ENCODE assay signal across 15 mouse cellular contexts in genomic region chr3:55531204-55532044, GRCm38 (mm10). TPM values are rescaled to one million over a fixed set of nuclear protein-coding genes. Genes with fewer than 3 reads are reported as not detected.
A peak's percentile ranks its signal among the peaks of the same experiment; 100 is the strongest.
DNase-seq lines count a peak whose midpoint lies in the region; ATAC-seq and TF ChIP-seq lines count a peak whose summit lies in the region.
"Had no signal": no experiment of that assay in that cellular context is flagged by ENCODE, and none has a peak within 500 bp of the region (broad histone marks: within the 10 kb centered on the region; RNA-seq: fewer than 3 reads in every experiment).

No protein-coding gene starts in this region.

- no peak overlapping the region for H3K4me3 ChIP-seq in forebrain, embryonic 13.5 days
- H3K4me3 ChIP-seq in forebrain, embryonic 10.5 days = no peak overlapping the region
- H3K4me3 ChIP-seq in heart, postnatal 0 days (ENCODE audit: low read depth, low read length) = no peak overlapping the region

- H3K36me3 ChIP-seq in forebrain, embryonic 13.5 days (ENCODE audit: poor library complexity, severe bottlenecking) = no peaks in the 10 kb centered on the region
- no peaks in the 10 kb centered on the region for H3K36me3 ChIP-seq in forebrain, embryonic 10.5 days (replicated peaks)
- no peaks in the 10 kb centered on the region for H3K36me3 ChIP-seq in heart, postnatal 0 days (replicated peaks; ENCODE audit: control insufficient read depth, insufficient read depth, low read length)
- H3K36me3 ChIP-seq: G1E had no signal

- no peak for DNase-seq in forebrain, embryonic 10.5 days (ENCODE audit: extremely low spot score, low spot score)
- DNase-seq in heart, postnatal 0 days (ENCODE audit: low spot score) = no peak
- DNase-seq in heart, postnatal 4 days = no peak
- peak; percentile 1 for DNase-seq in thymus, postnatal 25 days
- DNase-seq in thymus, postnatal 10 days (ENCODE audit: low spot score in 2 of 2) = no peak
- no peak for DNase-seq in testis, postnatal 10 days (ENCODE audit: low spot score)
- no peak for DNase-seq in right cerebral cortex, adult 18-20 months
- DNase-seq: kidney, adult 8-10 months; liver; lung, postnatal 14 days had no signal

- TF ChIP-seq EP300 in heart, postnatal 0 days (IDR thresholded peaks at IDR 0.05; ENCODE audit: low read depth) = no peak

- no peak overlapping the region for H3K9ac ChIP-seq in forebrain, embryonic 13.5 days
- no peak overlapping the region for H3K9ac ChIP-seq in heart, postnatal 0 days (replicated peaks; ENCODE audit: low read depth, low read length)

- no peaks in the 10 kb centered on the region for H3K27me3 ChIP-seq in forebrain, embryonic 13.5 days
- H3K27me3 ChIP-seq in forebrain, embryonic 10.5 days (ENCODE audit: poor library complexity, severe bottlenecking) = no peaks in the 10 kb centered on the region
- H3K27me3 ChIP-seq in heart, postnatal 0 days (ENCODE audit: control insufficient read depth, insufficient read depth, low read length) = no peaks in the 10 kb centered on the region

- H3K27ac ChIP-seq in forebrain, embryonic 13.5 days = no peak overlapping the region
- H3K27ac ChIP-seq in forebrain, embryonic 10.5 days = no peak overlapping the region
- H3K27ac ChIP-seq in heart, postnatal 0 days (ENCODE audit: low read depth) = no peak overlapping the region

- no peaks in the 10 kb centered on the region for H3K9me3 ChIP-seq in forebrain, embryonic 13.5 days (replicated peaks)
- H3K9me3 ChIP-seq in forebrain, embryonic 10.5 days = no peaks in the 10 kb centered on the region
- no peaks in the 10 kb centered on the region for H3K9me3 ChIP-seq in heart, postnatal 0 days (replicated peaks; ENCODE audit: control insufficient read depth, low read length)

- H3K4me1 ChIP-seq in forebrain, embryonic 13.5 days = peaks cover 11% of the 10 kb centered on the region; the same call in 1 of the 2 replicates
- peaks cover 43% of the 10 kb centered on the region for H3K4me1 ChIP-seq in forebrain, embryonic 10.5 days
- H3K4me1 ChIP-seq in heart, postnatal 0 days (ENCODE audit: control insufficient read depth, insufficient read depth) = no peaks in the 10 kb centered on the region

- H3K4me2 ChIP-seq in forebrain, embryonic 13.5 days = no peak overlapping the region
- peak overlapping the region; percentile 36 for H3K4me2 ChIP-seq in heart, postnatal 0 days (ENCODE audit: low read depth, low read length)

- TF ChIP-seq CTCF in heart, postnatal 0 days (IDR thresholded peaks at IDR 0.05; ENCODE audit: low read depth) = no peak

- ATAC-seq in forebrain, embryonic 13.5 days = 0 out of 2 replicates have a peak, but pooled peaks have one; percentile 16
- ATAC-seq in heart, postnatal 0 days (ENCODE audit: insufficient read depth, low read depth) = peak; percentile 20; the same call in 1 of the 2 replicates
- ATAC-seq: activated CD4-positive, CD25-positive, alpha-beta regulatory T cell, adult 4 months had no signal

- WGBS in forebrain, embryonic 13.5 days = 81% methylated on average over 14 of the region's 14 CpGs
- WGBS in forebrain, embryonic 10.5 days = 89% methylated on average over 14 of the region's 14 CpGs
- 49% methylated on average over 14 of the region's 14 CpGs for WGBS in heart, postnatal 0 days

RNA-seq across cellular contexts. Expression of gene Gm21954, which starts 59.4 kb away (rescaled TPM):
- not detected in 2 replicates for polyA plus RNA-seq in forebrain, embryonic 13.5 days (2015; fragmentation: Nextera tagmentation; extraction: Ambion mirVana)
- polyA plus RNA-seq in forebrain, embryonic 10.5 days (2016; fragmentation: Nextera tagmentation; extraction: Ambion mirVana) = not detected in 2 replicates
- total RNA-seq in heart, postnatal 0 days (2014; rRNA removed; ENCODE audit: low replicate concordance) = not detected in 2 replicates
- not detected in 2 replicates for polyA plus RNA-seq in heart, postnatal 0 days (2015; fragmentation: Nextera tagmentation; extraction: Ambion mirVana)
- total RNA-seq in heart, postnatal 4 days (2021) = not detected
- total RNA-seq: common myeloid progenitor, adult 5-6 weeks; G1E; granulocyte monocyte progenitor cell, adult 5-6 weeks had no signal
- polyA plus RNA-seq: activated CD4-positive, CD25-positive, alpha-beta regulatory T cell, adult 4 months; G1E had no signal
